Mouse (Mus musculus) intestine, postnatal 0 days (tissue): ENCODE results near the gene Tbxas1. TPM values are rescaled to one million over a fixed set of nuclear protein-coding genes. Genes with fewer than 3 reads are reported as not detected.
A peak's percentile ranks its signal among the peaks of the same experiment; 100 is the strongest.

Experiments
- ATAC-seq: fragments of 200-750 bp; cut with Nextera tagmentation; 2 replicates; pipeline ENCODE4 v1.8.0; 2017; ENCODE audit warnings: mild to moderate bottlenecking, moderate TSS enrichment, moderate library complexity
- H3K27ac ChIP-seq: fragments of 300-500 bp; sonication (generic); 2 replicates; pipeline ENCODE4 v1.5.1; 2014; ENCODE audit warnings: mild to moderate bottlenecking, low read depth, low read length, moderate library complexity
- H3K27me3 ChIP-seq: fragments of 300-500 bp; sonication (generic); replicated peaks from 2 replicates; pipeline ENCODE4 v1.6.1; 2014; ENCODE audit warnings: low read length, mixed read lengths; ENCODE audit not compliant: control insufficient read depth, insufficient read depth
- H3K36me3 ChIP-seq: fragments of 300-500 bp; sonication (generic); 2 replicates; pipeline ENCODE4 v1.6.1; 2014; ENCODE audit warnings: mild to moderate bottlenecking, moderate library complexity; ENCODE audit not compliant: control insufficient read depth, insufficient read depth
- H3K4me1 ChIP-seq: fragments of 300-500 bp; sonication (generic); replicated peaks from 2 replicates; pipeline ENCODE4 v1.6.1; 2014; ENCODE audit warnings: antibody characterized with exemption, low read length, mixed read lengths; ENCODE audit not compliant: control insufficient read depth, insufficient read depth
- H3K4me2 ChIP-seq: fragments of 300-500 bp; sonication (generic); replicated peaks from 2 replicates; pipeline ENCODE4 v1.6.1; 2014; ENCODE audit warnings: low read depth, mild to moderate bottlenecking, moderate library complexity
- H3K4me3 ChIP-seq: fragments of 300-500 bp; sonication (generic); 2 replicates; pipeline ENCODE4 v1.5.1; 2014; ENCODE audit warnings: low read depth, low read length
- H3K9ac ChIP-seq: fragments of 300-500 bp; sonication (generic); 2 replicates; pipeline ENCODE4 v1.6.1; 2014; ENCODE audit warnings: mild to moderate bottlenecking, low read depth, low read length
- H3K9me3 ChIP-seq: fragments of 300-500 bp; sonication (generic); 2 replicates; pipeline ENCODE4 v1.6.1; 2016; ENCODE audit warnings: mixed run types; ENCODE audit not compliant: control insufficient read depth
- CTCF ChIP-seq: sonication (generic); IDR thresholded peaks from 2 replicates; pipeline ENCODE4 v1.5.1; 2016; ENCODE audit warnings: low read depth, mild to moderate bottlenecking, control low read depth, antibody characterized with exemption, moderate library complexity
- WGBS: fragments of 180-500 bp; shearing (Covaris S2); extraction: QIAGEN DNeasy Blood & Tissue Kit; methylation state at CpG from one replicate; pipeline ENCODE4 v1.1.7; 2014; 5-methylcytosine and 5-hydroxymethylcytosine counted together
- polyA plus RNA-seq: library from polyadenylated mRNA; unstranded; fragments of >200 nt; fragmentation: Nextera tagmentation; extraction: Ambion mirVana; gene quantifications from 2 replicates; pipeline ENCODE4 v1.2.1, GENCODE M21; 2015

Gene Tbxas1
- polyA plus RNA-seq, 1 experiment from 2014 or later, result 2.1 TPM

GRCm38 (mm10) chr6:38874035-38874434 lies 1.2 kb upstream of the Tbxas1 start:
- Histone ChIP-seq H3K9me3 (no peaks in the 10 kb centered on the region), H3K4me1 (peaks cover 6% of the 10 kb centered on the region; the same call in 1 of the 2 replicates), H3K27me3 (no peaks in the 10 kb centered on the region), H3K4me2 (peak overlapping the region; percentile 77), H3K36me3 (no peaks in the 10 kb centered on the region; the same call in 1 of the 2 replicates), H3K4me3 (peak overlapping the region; percentile 98), H3K27ac (peak overlapping the region; percentile 97; the same call in 1 of the 2 replicates), H3K9ac (no peak overlapping the region)
- peak; percentile 73 for TF ChIP-seq CTCF
- WGBS, result 7% methylated on average over 8 of the region's 8 CpGs
- no peak for ATAC-seq

DNA sequence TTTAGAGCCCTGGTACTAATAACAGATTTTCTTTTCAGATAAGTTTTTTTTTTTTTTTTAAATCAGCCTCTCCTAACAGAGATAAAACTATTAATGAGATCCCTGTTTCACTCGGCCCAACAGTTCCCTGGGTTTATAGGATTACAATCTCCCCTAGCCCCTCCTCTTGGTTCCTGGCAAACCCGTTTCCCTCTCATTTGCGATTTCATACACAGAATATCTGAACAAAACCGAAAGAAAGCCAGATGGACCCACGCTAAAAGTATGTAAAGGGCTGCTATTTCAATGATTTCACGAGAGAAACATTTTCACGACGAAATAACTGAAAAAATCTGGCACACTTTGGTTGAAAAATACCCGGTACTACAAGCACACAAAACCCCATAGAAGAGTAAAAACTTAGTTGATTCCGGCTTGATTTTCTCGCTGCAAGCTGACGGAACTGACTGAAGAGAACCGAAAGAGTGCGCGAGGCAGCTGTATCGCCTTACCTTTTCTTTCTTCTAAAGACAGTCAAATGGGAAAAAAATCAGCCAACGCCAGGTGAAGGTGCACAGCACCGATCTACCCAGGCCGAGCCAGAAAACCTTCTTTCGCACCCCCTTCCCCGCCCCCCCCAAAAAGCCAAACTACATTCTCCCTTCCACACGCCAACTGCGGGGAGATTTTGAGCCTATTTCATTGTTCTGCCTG lies 493 bp upstream of the Tbxas1 start:
- Histone ChIP-seq H3K4me3 (peak overlapping the region; percentile 98), H3K4me1 (peaks cover 6% of the 10 kb centered on the region; the same call in 1 of the 2 replicates), H3K36me3 (no peaks in the 10 kb centered on the region; the same call in 1 of the 2 replicates), H3K9me3 (no peaks in the 10 kb centered on the region), H3K4me2 (peak overlapping the region; percentile 77), H3K9ac (peak overlapping the region; percentile 99), H3K27ac (peak overlapping the region; percentile 97), H3K27me3 (no peaks in the 10 kb centered on the region)
- TF ChIP-seq CTCF, result no peak
- no peak for ATAC-seq
- WGBS, result 0% methylated on average over 23 of the region's 23 CpGs

GRCm38 (mm10) chr6:38876071-38876911 lies 1.1 kb downstream of the Tbxas1 start, which contains the start of gene Hipk2:
Gene Hipk2 (minus strand): TSS chr6:38876165.
- Histone ChIP-seq H3K9ac (peak within 1 kb of the TSS; percentile 99), H3K9me3 (no peaks in the 10 kb centered on the region), H3K27ac (peak within 1 kb of the TSS; percentile 97), H3K36me3 (no peaks in the 10 kb centered on the region; the same call in 1 of the 2 replicates), H3K4me2 (peak within 1 kb of the TSS; percentile 77), H3K27me3 (no peaks in the 10 kb centered on the region), H3K4me1 (no peaks in the 10 kb centered on the region), H3K4me3 (peak within 1 kb of the TSS; percentile 98)
- 1% methylated on average over 95 of the region's 108 CpGs for WGBS
- TF ChIP-seq CTCF, result peak; percentile 49
- ATAC-seq, result peak; percentile 94

DNA sequence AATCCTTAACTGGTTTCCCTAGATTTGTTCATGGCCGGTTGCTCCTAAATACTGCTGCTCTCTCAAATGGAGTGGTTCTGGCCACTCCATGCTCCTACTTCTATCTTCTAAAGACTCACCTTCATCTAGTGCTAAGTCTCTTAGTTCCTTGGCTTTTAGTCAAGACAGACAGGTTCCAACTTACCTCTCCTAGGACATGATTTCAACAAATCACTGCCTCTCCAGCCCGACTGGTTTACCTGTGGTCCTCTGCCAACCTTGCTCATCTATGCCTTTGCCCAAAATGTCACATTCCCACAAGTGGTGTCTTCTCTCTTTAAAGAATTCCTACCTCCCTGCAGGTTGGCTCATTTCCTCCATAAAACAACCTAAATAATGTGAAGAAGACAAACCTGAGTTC lies 2.5 kb downstream of the Tbxas1 start:
- Histone ChIP-seq H3K36me3 (no peaks in the 10 kb centered on the region; the same call in 1 of the 2 replicates), H3K4me2 (no peak overlapping the region), H3K27ac (no peak overlapping the region), H3K4me3 (no peak overlapping the region), H3K27me3 (no peaks in the 10 kb centered on the region), H3K9me3 (no peaks in the 10 kb centered on the region), H3K9ac (no peak overlapping the region), H3K4me1 (peaks cover 2% of the 10 kb centered on the region; the same call in 1 of the 2 replicates)
- no peak for TF ChIP-seq CTCF
- WGBS, result 94% methylated on average over 2 of the region's 2 CpGs
- ATAC-seq, result no peak

- WGBS, result 31% methylated on average over 2 of the region's 2 CpGs
- peak overlapping the region; percentile 55 for H3K4me2 ChIP-seq
- TF ChIP-seq CTCF, result no peak
These were observed 6.3 kb downstream of the Tbxas1 start for GRCm38 (mm10) chr6:38881468-38881867.

GRCm38 (mm10) chr6:38881975-38882374 lies 6.8 kb downstream of the Tbxas1 start:
- Histone ChIP-seq H3K4me2 (peak overlapping the region; percentile 55), H3K9me3 (no peaks in the 10 kb centered on the region), H3K4me3 (peak overlapping the region; percentile 15; the same call in 1 of the 2 replicates), H3K27ac (peak overlapping the region; percentile 70), H3K4me1 (peaks cover 13% of the 10 kb centered on the region; the same call in 1 of the 2 replicates), H3K9ac (no peak overlapping the region), H3K36me3 (no peaks in the 10 kb centered on the region), H3K27me3 (no peaks in the 10 kb centered on the region)
- no peak for TF ChIP-seq CTCF
- ATAC-seq, result no peak
- WGBS, result 39% methylated on average over 6 of the region's 6 CpGs

More at GRCm38 (mm10) chr6:38881468-38881867, 6.3 kb downstream of the Tbxas1 start:
- peak; percentile 74 for ATAC-seq
- H3K4me3 ChIP-seq, result peak overlapping the region; percentile 15; the same call in 1 of the 2 replicates
- peaks cover 13% of the 10 kb centered on the region; the same call in 1 of the 2 replicates for H3K4me1 ChIP-seq
- no peaks in the 10 kb centered on the region for H3K27me3 ChIP-seq
- no peaks in the 10 kb centered on the region for H3K36me3 ChIP-seq
- no peaks in the 10 kb centered on the region for H3K9me3 ChIP-seq
- H3K27ac ChIP-seq, result peak overlapping the region; percentile 70
- no peak overlapping the region for H3K9ac ChIP-seq
